Mouse (Mus musculus): ENCODE measurements around the gene Ampd2. TPM values are rescaled to one million over a fixed set of nuclear protein-coding genes. Genes with fewer than 3 reads are reported as not detected.

The Ampd2 gene
- polyA plus RNA-seq, 1 experiment from 2014 or later, result 62.8 TPM

DNA sequence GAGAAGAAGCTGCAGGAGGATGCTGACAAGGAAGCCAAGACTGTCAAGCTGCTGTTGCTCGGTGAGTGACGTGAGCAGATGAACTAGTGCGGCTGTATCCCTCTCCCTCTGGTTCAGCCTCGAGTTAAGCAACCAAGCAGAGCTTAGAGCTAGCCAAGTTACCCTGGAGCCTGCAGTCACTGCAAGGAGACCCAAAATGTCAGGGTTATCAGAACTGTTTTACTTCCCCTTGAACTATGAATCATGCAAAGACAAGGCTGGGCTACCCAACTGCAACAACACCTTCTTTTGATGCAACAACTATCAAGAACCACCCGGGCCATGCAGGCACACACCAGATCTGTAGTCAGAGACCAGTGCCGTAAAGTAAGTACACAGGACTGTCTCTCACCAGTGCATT is 6.9 kb upstream of the Ampd2 start:
- Histone ChIP-seq H3K36me3 (no peaks in the 10 kb centered on the region), H3K27me3 (ENCODE audit: insufficient read depth, poor library complexity, severe bottlenecking) (peaks cover 4% of the 10 kb centered on the region; the same call in 1 of the 2 replicates), H3K4me3 (no peak overlapping the region), H3K4me1 (peaks cover 31% of the 10 kb centered on the region), H3K27ac (no peak overlapping the region), H3K9me3 (no peaks in the 10 kb centered on the region)
- peak; percentile 61 for DNase-seq (ENCODE audit: low spot score)
- WGBS, result 64% methylated on average over 6 of the region's 6 CpGs

DNA sequence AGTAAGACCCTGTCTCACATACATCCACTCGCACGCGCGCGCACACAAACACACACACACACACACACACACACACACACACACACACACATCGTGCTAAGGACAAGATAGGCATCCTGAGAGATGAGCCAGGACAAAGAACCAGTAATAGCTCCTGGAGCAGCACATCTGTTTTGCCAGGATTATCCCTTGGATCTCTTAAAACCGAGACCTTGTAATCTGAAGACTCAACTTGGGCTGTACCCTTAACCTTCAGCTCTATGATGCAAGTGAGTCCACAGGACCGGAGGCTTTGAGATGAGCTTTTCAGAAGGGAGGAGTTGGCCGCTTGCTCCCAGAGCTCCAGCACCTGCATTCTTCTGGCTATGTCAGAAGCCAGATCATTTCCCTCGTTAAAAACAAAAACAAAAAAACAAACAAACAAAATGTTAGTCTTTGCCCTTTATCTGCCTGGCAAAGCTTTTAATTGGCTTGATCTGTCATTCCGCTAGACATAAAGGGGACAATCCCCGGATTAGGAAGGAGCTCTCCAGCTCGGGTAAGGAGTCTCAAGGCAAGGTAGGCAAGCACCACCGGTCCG is 6.2 kb upstream of the Ampd2 start, which contains the start of gene Gnat2:
TSS of gene Gnat2 (plus strand) at position 254 of the 580 bp plus-strand sequence.
- DNase-seq (ENCODE audit: low spot score), result peak; percentile 50
- Histone ChIP-seq H3K27ac (no peak within 1 kb of the TSS), H3K9me3 (no peaks in the 10 kb centered on the region), H3K27me3 (ENCODE audit: insufficient read depth, poor library complexity, severe bottlenecking) (peaks cover 4% of the 10 kb centered on the region; the same call in 1 of the 2 replicates), H3K4me3 (no peak within 1 kb of the TSS), H3K4me1 (peaks cover 31% of the 10 kb centered on the region), H3K36me3 (no peaks in the 10 kb centered on the region)
- WGBS, result 79% methylated on average over 15 of the region's 15 CpGs

DNA sequence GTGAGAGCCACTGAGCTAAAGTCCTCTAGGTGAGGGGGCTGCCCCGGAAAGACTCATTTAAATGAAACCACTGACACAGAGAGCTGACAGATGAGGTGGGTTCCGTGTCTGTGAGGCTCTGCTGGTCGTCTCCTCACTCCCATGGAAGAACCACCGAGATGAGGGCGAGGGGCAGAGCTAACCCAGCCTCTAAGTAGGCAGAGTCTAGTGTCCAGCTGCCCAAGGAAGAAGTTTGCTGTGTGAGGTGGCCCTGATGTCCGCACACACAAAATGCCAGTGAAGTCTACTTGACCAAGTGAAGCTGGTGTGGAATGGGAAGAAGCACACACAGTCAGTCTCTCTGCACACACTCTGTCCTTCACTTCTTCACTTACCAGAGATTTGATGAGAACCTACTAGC is 5.6 kb upstream of the Ampd2 start:
- 75% methylated on average over 6 of the region's 6 CpGs for WGBS

DNA sequence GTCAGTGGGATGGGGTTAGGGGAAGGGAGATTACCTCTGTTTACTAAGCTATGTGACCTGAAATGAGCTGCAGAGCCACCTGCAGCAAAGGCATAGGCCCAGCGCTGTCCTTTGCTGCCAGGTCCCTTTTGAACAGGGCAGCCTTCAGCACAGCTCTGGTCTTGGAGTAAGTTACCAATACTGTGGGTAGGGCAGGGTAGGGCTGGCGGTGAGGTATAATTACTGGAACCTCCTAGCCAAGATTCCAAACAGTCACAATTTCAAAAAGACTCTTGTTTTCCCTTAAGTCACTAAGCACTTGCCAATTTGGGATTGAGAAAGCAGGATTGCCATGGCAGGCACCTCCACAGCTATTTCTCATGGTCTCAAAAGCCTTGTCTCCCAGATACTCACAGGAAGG is 4.1 kb upstream of the Ampd2 start:
- Histone ChIP-seq H3K27ac (no peak overlapping the region), H3K4me1 (peaks cover 36% of the 10 kb centered on the region), H3K27me3 (ENCODE audit: insufficient read depth, poor library complexity, severe bottlenecking) (peaks cover 4% of the 10 kb centered on the region; the same call in 1 of the 2 replicates), H3K36me3 (no peaks in the 10 kb centered on the region), H3K9me3 (no peaks in the 10 kb centered on the region), H3K4me3 (no peak overlapping the region)
- WGBS, result 84% methylated on average over 2 of the region's 2 CpGs
- DNase-seq (ENCODE audit: low spot score), result peak; percentile 39

More for the DNA sequence above, 5.6 kb upstream of the Ampd2 start:
- H3K27me3 ChIP-seq (ENCODE audit: insufficient read depth, poor library complexity, severe bottlenecking), result peaks cover 4% of the 10 kb centered on the region; the same call in 1 of the 2 replicates
- H3K27ac ChIP-seq, result no peak overlapping the region
- no peak overlapping the region for H3K4me3 ChIP-seq
- peak; percentile 68 for DNase-seq (ENCODE audit: low spot score)
- no peaks in the 10 kb centered on the region for H3K9me3 ChIP-seq
- peaks cover 37% of the 10 kb centered on the region for H3K4me1 ChIP-seq
- H3K36me3 ChIP-seq, result no peaks in the 10 kb centered on the region

DNA sequence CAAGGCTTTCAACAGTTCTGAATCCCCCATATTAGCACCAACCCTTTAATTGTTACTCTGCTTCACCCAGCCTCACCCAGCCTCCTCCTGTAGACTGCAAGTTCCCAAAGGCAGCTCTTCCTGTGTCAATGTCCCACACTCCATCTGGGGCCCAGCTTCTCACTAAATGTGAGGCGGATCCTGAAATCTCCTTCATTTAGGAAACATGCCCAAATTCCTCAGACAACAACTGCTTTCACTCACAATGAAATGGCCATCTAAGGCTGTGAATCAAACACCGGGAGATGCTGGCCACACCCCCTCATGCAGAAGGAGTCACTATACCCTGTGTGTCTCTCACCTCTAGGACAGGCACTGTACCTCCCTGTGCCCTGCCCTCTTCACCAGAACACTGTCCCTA is 3.5 kb upstream of the Ampd2 start:
- Histone ChIP-seq H3K4me3 (no peak overlapping the region), H3K4me1 (peaks cover 38% of the 10 kb centered on the region), H3K27ac (no peak overlapping the region), H3K27me3 (ENCODE audit: insufficient read depth, poor library complexity, severe bottlenecking) (peaks cover 4% of the 10 kb centered on the region; the same call in 1 of the 2 replicates), H3K36me3 (no peaks in the 10 kb centered on the region), H3K9me3 (no peaks in the 10 kb centered on the region)
- 36% methylated on average over 2 of the region's 2 CpGs for WGBS
- no peak for DNase-seq (ENCODE audit: low spot score)

DNA sequence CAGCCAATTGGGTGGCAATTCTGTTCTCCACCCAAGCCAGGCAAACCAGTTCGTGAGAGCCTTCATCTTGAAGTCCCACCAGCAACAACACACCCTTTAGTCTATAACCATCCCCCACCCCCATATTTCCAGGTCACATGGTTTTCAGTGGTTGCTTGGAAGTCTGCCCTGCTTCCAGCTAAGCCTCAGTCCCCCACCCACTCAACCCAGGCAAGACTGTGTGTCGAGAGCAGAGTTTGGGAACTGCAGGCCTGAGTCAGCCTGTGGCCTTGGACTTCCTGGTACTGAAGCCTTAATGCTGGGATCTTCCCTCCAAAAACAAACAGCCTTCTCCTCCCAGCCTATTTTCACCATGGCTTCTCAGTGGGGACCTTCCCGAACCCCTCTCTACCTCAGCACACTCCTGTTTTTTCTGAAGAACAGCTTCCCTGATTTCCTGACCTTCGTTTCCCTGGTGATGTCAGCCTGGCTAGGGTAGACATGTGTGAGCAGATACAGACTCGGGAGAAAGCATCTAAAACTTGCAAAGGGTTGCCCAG is 2.5 kb upstream of the Ampd2 start:
- Histone ChIP-seq H3K9me3 (no peaks in the 10 kb centered on the region), H3K4me3 (no peak overlapping the region), H3K36me3 (no peaks in the 10 kb centered on the region), H3K27me3 (ENCODE audit: insufficient read depth, poor library complexity, severe bottlenecking) (peaks cover 4% of the 10 kb centered on the region; the same call in 1 of the 2 replicates), H3K4me1 (peaks cover 48% of the 10 kb centered on the region), H3K27ac (peak overlapping the region; percentile 60; the same call in 1 of the 2 replicates)
- DNase-seq (ENCODE audit: low spot score), result no peak
- 41% methylated on average over 5 of the region's 5 CpGs for WGBS

DNA sequence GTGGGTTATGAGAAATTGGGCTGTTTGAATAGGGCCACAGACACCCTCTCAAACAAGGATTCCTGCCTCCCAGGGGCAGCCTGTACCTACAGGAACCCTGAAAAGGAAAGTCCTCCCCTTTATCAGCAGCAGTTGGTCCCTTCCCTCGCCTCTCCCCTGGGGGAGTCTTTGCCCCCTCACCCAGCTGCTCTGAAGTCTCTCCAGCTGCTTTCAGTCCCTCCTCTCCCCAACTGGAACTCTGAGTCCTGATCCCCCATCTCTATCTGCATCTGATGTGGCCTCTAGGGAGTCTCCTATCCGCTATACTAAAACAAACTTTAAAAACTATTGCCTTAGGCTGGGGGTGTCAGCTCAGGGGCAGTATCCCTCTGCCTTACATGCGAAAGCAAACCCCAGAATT is 878 bp upstream of the Ampd2 start:
- no peaks in the 10 kb centered on the region for H3K27me3 ChIP-seq (ENCODE audit: insufficient read depth, poor library complexity, severe bottlenecking)
- WGBS, result 70% methylated on average over 3 of the region's 3 CpGs
- H3K4me1 ChIP-seq, result peaks cover 61% of the 10 kb centered on the region
- H3K4me3 ChIP-seq, result peak overlapping the region; percentile 79
- DNase-seq (ENCODE audit: low spot score), result no peak
- no peaks in the 10 kb centered on the region for H3K36me3 ChIP-seq
- peak overlapping the region; percentile 95 for H3K27ac ChIP-seq
- no peaks in the 10 kb centered on the region for H3K9me3 ChIP-seq

DNA sequence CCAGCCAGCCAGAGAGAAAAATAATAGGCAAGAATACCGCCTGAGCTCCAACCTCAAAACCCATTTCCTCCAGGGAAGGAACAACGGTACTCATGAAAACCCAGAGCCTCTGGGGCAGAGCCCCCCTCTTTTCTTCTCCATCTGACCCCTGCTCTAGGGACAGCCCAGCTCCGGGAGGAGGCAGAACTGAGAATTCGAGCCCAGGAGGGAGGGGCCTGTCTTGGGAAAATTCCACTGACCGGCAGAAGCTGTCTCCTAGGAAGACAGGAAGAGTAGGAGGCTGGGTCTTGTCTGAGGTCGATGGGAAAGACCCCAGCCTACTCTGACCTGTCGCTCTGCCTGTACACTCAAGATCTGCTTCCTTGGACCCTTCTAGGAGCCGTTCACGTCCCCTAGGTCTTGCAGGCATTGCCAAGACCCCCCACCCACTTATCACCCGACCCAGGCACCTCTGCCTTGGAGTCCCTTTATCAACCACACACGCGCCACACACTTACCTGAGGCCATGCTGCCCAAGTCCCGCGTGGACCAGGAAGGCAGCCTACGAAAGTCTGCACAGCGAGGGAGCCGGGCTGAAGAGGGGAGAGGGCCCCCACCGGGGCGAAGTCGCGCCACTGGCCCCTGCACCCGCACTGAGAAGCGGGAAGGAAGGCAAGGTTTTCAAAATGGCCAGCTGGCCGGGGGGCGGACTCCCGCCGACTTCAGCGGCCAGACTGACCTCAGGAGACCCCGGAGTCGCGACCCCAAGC is 556 bp downstream of the Ampd2 start:
- H3K9me3 ChIP-seq, result no peaks in the 10 kb centered on the region
- H3K27me3 ChIP-seq (ENCODE audit: insufficient read depth, poor library complexity, severe bottlenecking), result no peaks in the 10 kb centered on the region
- H3K4me3 ChIP-seq, result peak overlapping the region; percentile 79
- WGBS, result under 1% methylated on average over 31 of the region's 31 CpGs
- H3K27ac ChIP-seq, result peak overlapping the region; percentile 95
- H3K4me1 ChIP-seq, result peaks cover 76% of the 10 kb centered on the region
- peaks cover under 1% of the 10 kb centered on the region for H3K36me3 ChIP-seq
- DNase-seq (ENCODE audit: low spot score), result peak; percentile 89

DNA sequence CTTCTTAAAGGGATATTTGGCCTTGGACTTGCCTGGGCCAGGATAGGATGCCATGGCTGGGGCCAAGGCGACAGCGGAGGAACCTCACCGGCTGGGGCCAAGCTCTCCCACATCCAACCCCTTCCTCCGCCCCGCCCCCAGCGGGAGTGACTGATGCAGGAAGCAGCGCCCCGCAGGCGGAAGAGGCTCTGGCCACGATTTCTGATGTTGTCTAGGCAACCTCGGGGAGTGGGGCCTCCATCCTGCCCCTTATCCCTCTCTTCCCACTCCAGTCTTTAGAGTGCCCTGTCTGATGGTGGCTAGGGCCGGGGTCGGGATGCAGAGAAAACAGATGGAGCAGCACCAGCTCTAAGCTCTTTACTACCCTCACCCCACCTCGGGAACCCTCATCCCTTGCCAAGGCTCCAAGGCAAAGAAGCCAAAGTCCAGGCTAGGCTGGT is 1.1 kb downstream of the Ampd2 start:
- under 1% methylated on average over 14 of the region's 14 CpGs for WGBS
- peak; percentile 97 for DNase-seq (ENCODE audit: low spot score)
- H3K36me3 ChIP-seq, result peaks cover 6% of the 10 kb centered on the region
- peak overlapping the region; percentile 95 for H3K27ac ChIP-seq
- H3K9me3 ChIP-seq, result no peaks in the 10 kb centered on the region
- no peaks in the 10 kb centered on the region for H3K27me3 ChIP-seq (ENCODE audit: insufficient read depth, poor library complexity, severe bottlenecking)
- peak overlapping the region; percentile 79 for H3K4me3 ChIP-seq
- H3K4me1 ChIP-seq, result peaks cover 79% of the 10 kb centered on the region

DNA sequence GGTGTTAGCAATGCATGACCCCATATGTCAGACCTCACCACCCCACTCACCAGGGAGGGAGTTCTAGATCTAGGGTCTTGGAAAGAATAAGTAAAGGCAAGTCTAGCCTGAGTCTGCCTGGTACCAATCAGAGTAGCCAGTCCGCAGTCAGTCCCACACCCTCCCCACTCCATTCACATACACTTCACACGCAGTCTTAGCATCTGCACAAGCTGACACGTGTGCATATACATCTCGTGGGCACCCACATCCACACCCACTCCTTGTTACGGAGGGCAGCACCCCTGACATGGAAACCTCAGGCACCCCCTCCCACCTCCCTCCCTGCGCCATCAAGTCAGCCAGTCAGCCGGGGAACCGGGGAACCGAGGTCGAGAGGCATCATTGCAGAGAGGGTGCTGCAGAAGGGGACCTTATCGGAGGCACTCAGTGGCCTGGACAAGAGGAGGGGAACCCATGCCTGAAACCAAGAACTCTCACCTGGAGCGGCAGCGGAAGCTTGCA is 1.6 kb downstream of the Ampd2 start:
- DNase-seq (ENCODE audit: low spot score), result no peak
- 20% methylated on average over 13 of the region's 13 CpGs for WGBS
- peaks cover 79% of the 10 kb centered on the region for H3K4me1 ChIP-seq
- H3K27ac ChIP-seq, result peak overlapping the region; percentile 95
- peak overlapping the region; percentile 79 for H3K4me3 ChIP-seq
- no peaks in the 10 kb centered on the region for H3K27me3 ChIP-seq (ENCODE audit: insufficient read depth, poor library complexity, severe bottlenecking)
- no peaks in the 10 kb centered on the region for H3K9me3 ChIP-seq
- peaks cover 11% of the 10 kb centered on the region for H3K36me3 ChIP-seq

DNA sequence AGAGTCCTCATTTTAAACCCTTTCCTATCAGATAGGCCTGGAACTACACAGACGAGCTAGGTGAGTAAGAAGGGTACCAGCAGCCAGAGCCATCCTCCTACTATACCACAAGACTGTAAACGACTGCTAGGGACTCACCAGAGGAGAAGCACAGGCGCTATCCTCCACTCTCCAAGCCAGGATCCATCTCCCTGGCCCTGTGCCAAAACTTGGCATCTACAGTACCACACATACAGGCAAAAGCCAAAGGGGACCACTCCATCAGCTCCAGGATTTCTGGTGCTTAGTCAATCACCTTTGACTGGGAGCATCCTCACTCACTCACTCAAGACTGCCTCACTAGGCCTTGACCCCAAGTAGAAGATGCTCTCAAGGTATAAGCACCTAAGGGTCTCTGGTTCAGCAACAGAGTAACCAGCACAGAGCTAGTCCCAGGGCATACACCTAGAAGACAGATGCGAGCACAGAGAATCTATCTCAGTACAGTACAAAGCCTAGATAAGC is 2.5 kb downstream of the Ampd2 start:
- no peaks in the 10 kb centered on the region for H3K27me3 ChIP-seq (ENCODE audit: insufficient read depth, poor library complexity, severe bottlenecking)
- WGBS, result 53% methylated on average over 4 of the region's 4 CpGs
- H3K9me3 ChIP-seq, result no peaks in the 10 kb centered on the region
- no peak overlapping the region for H3K27ac ChIP-seq
- H3K4me1 ChIP-seq, result peaks cover 70% of the 10 kb centered on the region
- no peak for DNase-seq (ENCODE audit: low spot score)
- H3K4me3 ChIP-seq, result peak overlapping the region; percentile 79
- H3K36me3 ChIP-seq, result peaks cover 20% of the 10 kb centered on the region

DNA sequence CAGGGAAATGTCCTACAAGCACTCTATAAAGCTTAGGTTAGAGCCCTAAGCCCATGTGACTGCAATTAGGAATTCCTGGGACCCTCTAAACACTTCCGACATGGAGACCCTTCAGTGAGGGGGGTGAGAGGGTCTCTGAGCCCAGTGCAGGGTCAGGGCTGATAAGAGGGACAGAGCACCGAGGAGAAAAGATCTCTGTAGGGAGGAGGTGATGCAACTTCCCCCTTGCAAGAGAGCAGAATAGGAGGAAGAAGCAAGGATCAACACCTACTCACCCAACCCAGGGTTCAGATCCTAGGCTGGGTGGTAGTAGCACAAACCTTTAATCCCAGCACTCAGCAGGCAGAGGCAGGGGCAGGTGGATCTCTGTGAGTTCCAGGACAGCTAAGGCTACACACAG is 3.3 kb downstream of the Ampd2 start:
- Histone ChIP-seq H3K27me3 (ENCODE audit: insufficient read depth, poor library complexity, severe bottlenecking) (no peaks in the 10 kb centered on the region), H3K9me3 (no peaks in the 10 kb centered on the region), H3K36me3 (peaks cover 26% of the 10 kb centered on the region), H3K27ac (peak overlapping the region; percentile 59; the same call in 1 of the 2 replicates), H3K4me1 (peaks cover 67% of the 10 kb centered on the region), H3K4me3 (no peak overlapping the region)
- 22% methylated on average over 2 of the region's 2 CpGs for WGBS
- DNase-seq (ENCODE audit: low spot score), result no peak

Measured in heart, embryonic 10.5 days (tissue).